Mouse (Mus musculus) liver, embryonic 14.5 days (tissue): ENCODE measurements around the gene Slc39a1.

Experiments used
- CTCF ChIP-seq: IDR thresholded peaks from 2 replicates; pipeline ENCODE4 v1.5.1; 2016; ENCODE audit warnings: antibody characterized with exemption, low read depth, control low read depth
- EP300 ChIP-seq: IDR thresholded peaks from 2 replicates; pipeline ENCODE4 v1.6.1; 2016; ENCODE audit warnings: antibody characterized with exemption, low read depth

DNA sequence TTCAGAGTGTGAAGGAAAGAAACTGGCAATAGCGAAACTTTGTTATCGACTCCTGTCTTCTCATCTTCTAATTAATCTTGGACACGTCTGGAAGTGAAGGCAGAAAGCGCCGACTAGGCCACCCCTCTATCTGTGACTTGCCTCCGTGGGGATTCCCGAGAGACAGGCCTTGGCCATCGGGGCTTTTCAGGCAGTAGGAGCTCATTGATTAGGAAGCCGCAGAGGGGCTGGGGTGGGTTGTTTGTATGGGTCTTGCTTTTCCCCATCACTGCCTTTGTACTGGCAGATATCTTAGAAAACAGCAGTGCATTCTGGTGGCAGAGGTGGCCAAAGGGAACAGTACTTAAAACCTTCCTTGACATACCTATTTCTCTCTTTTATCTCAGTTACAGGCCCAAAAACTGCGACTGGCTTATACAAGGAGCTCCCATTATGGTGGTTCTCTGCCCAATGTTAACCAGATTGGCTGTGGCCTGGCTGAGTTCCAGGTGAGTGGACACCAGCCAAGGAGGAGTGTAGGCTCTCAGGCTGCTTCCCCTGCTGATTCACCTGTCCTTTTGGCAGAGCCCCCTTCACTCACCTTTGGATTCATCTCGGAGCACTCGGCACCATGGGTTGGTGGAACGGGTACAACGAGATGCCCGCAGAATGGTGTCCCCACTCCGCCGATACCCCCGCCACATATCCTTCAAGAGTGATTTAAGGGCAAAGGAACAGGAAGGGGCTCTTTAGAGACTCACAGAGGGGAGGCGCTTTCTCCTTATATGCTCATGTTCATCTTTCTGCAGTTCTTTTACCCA lies 9.0 kb downstream of the Slc39a1 start:
- TF ChIP-seq CTCF (no peak), EP300 (no peak)
